Mouse (Mus musculus) intestine, embryonic 16.5 days (tissue): ENCODE measurements around the gene A930002H24Rik. TPM values are rescaled to one million over a fixed set of nuclear protein-coding genes. Genes with fewer than 3 reads are reported as not detected.
"Not testable (repeated sequence)": the region's sequence is repeated elsewhere in the genome, so short reads cannot be mapped to it uniquely, and the experiment has no call there.

Experiments used
- ATAC-seq: fragments of 200-750 bp; cut with Nextera tagmentation; 2 replicates; pipeline ENCODE4 v1.8.0; 2017; ENCODE audit warnings: moderate TSS enrichment, moderate library complexity
- H3K27ac ChIP-seq: fragments of 300-500 bp; sonication (generic); 2 replicates; pipeline ENCODE4 v1.5.1; 2014; ENCODE audit warnings: mild to moderate bottlenecking, low read length
- H3K27me3 ChIP-seq: fragments of 300-500 bp; sonication (generic); replicated peaks from 2 replicates; pipeline ENCODE4 v1.6.1; 2014; ENCODE audit warnings: low read length, control low read depth, mixed read lengths; ENCODE audit not compliant: control insufficient read depth, insufficient read depth
- H3K36me3 ChIP-seq: fragments of 300-500 bp; sonication (generic); 2 replicates; pipeline ENCODE4 v1.6.1; 2014; ENCODE audit warnings: low read length, control low read depth; ENCODE audit not compliant: control insufficient read depth, insufficient read depth
- H3K4me1 ChIP-seq: fragments of 300-500 bp; sonication (generic); 2 replicates; pipeline ENCODE4 v1.6.1; 2014; ENCODE audit warnings: low read length, control low read depth, mixed read lengths; ENCODE audit not compliant: control insufficient read depth, insufficient read depth
- H3K4me2 ChIP-seq: fragments of 300-500 bp; sonication (generic); 2 replicates; pipeline ENCODE4 v1.6.1; 2014; ENCODE audit warnings: low read depth, low read length, control low read depth
- H3K4me3 ChIP-seq: fragments of 300-500 bp; sonication (generic); 2 replicates; pipeline ENCODE4 v1.5.1; 2014; ENCODE audit warnings: mild to moderate bottlenecking, low read length
- H3K9ac ChIP-seq: fragments of 300-500 bp; sonication (generic); 2 replicates; pipeline ENCODE4 v1.6.1; 2014; ENCODE audit warnings: low read depth, low read length
- H3K9me3 ChIP-seq: fragments of 300-500 bp; sonication (generic); 2 replicates; pipeline ENCODE4 v1.6.1; 2016; ENCODE audit warnings: low read length, control low read depth; ENCODE audit not compliant: control insufficient read depth
- WGBS: fragments of 180-500 bp; shearing (Covaris S2); extraction: QIAGEN DNeasy Blood & Tissue Kit; methylation state at CpG from one replicate; pipeline ENCODE4 v1.1.7; 2014; 5-methylcytosine and 5-hydroxymethylcytosine counted together
- polyA plus RNA-seq: library from polyadenylated mRNA; unstranded; fragments of >200 nt; fragmentation: Nextera tagmentation; extraction: Ambion mirVana; gene quantifications from 2 replicates; pipeline ENCODE4 v1.2.1, GENCODE M21; 2015

A930002H24Rik gene
- polyA plus RNA-seq, 1 experiment from 2014 or later: 2.0 TPM

GRCm38 (mm10) chr17:63863012-63863630, 470 bp downstream of the A930002H24Rik start, which contains the start of gene Fer:
Gene Fer, plus strand, starts transcription at chr17:63863062.
- Histone ChIP-seq H3K9ac (peak within 1 kb of the TSS; percentile 91), H3K4me3 (peak within 1 kb of the TSS; percentile 90), H3K9me3 (no peaks in the 10 kb centered on the region), H3K27ac (peak within 1 kb of the TSS; percentile 73), H3K4me1 (peaks cover 11% of the 10 kb centered on the region), H3K27me3 (no peaks in the 10 kb centered on the region), H3K36me3 (no peaks in the 10 kb centered on the region), H3K4me2 (peak within 1 kb of the TSS; percentile 95)
- peak; percentile 62 for ATAC-seq
- under 1% methylated on average over 41 of the region's 41 CpGs for WGBS

- H3K4me2 ChIP-seq: no peak overlapping the region
- H3K27ac ChIP-seq: no peak overlapping the region
- no peaks in the 10 kb centered on the region for H3K36me3 ChIP-seq
- H3K27me3 ChIP-seq: no peaks in the 10 kb centered on the region
- H3K9me3 ChIP-seq: no peaks in the 10 kb centered on the region
- no peak overlapping the region for H3K4me3 ChIP-seq
- no peak for ATAC-seq
- 43% methylated on average over 3 of the region's 3 CpGs for WGBS
- H3K9ac ChIP-seq: no peak overlapping the region
- peaks cover 11% of the 10 kb centered on the region for H3K4me1 ChIP-seq
Measured at GRCm38 (mm10) chr17:63862399-63862798, 1.2 kb downstream of the A930002H24Rik start.

- no peaks in the 10 kb centered on the region for H3K27me3 ChIP-seq
- WGBS: 46% methylated on average over 4 of the region's 4 CpGs
- H3K9ac ChIP-seq: no peak overlapping the region
- ATAC-seq: no peak
- H3K27ac ChIP-seq: no peak overlapping the region
- no peak overlapping the region for H3K4me3 ChIP-seq
- peaks cover 11% of the 10 kb centered on the region for H3K4me1 ChIP-seq
- no peaks in the 10 kb centered on the region for H3K9me3 ChIP-seq
- no peak overlapping the region for H3K4me2 ChIP-seq
- H3K36me3 ChIP-seq: no peaks in the 10 kb centered on the region
Measured at GRCm38 (mm10) chr17:63860988-63861387, 2.6 kb downstream of the A930002H24Rik start.

GRCm38 (mm10) chr17:63857023-63857544, 6.5 kb downstream of the A930002H24Rik start:
- H3K27ac ChIP-seq: no peak overlapping the region
- H3K9me3 ChIP-seq: no peaks in the 10 kb centered on the region
- H3K27me3 ChIP-seq: no peaks in the 10 kb centered on the region
- no peaks in the 10 kb centered on the region for H3K36me3 ChIP-seq
- WGBS: 89% methylated on average over 7 of the region's 7 CpGs
- H3K4me1 ChIP-seq: no peaks in the 10 kb centered on the region
- no peak overlapping the region for H3K4me3 ChIP-seq
- no peak overlapping the region for H3K9ac ChIP-seq
- no peak for ATAC-seq
- H3K4me2 ChIP-seq: no peak overlapping the region

- Histone ChIP-seq H3K4me2 (no peak overlapping the region), H3K27ac (no peak overlapping the region), H3K36me3 (no peaks in the 10 kb centered on the region), H3K4me3 (no peak overlapping the region), H3K4me1 (no peaks in the 10 kb centered on the region), H3K9me3 (no peaks in the 10 kb centered on the region), H3K9ac (no peak overlapping the region), H3K27me3 (no peaks in the 10 kb centered on the region)
- 85% methylated on average over 9 of the region's 9 CpGs for WGBS
- ATAC-seq: 0 out of 2 replicates have a peak, but pooled peaks have one; percentile 1
Measured at GRCm38 (mm10) chr17:63850016-63850415, 13.6 kb downstream of the A930002H24Rik start.

- Histone ChIP-seq H3K9ac (peak overlapping the region; percentile 83), H3K4me2 (peak overlapping the region; percentile 63), H3K27me3 (no peaks in the 10 kb centered on the region), H3K4me3 (peak overlapping the region; percentile 73), H3K4me1 (no peaks in the 10 kb centered on the region), H3K27ac (peak overlapping the region; percentile 71; the same call in 1 of the 2 replicates), H3K9me3 (no peaks in the 10 kb centered on the region), H3K36me3 (no peaks in the 10 kb centered on the region)
- 0% methylated on average over 22 of the region's 22 CpGs for WGBS
- ATAC-seq: peak; percentile 100
Measured at GRCm38 (mm10) chr17:63849566-63849965, 14.0 kb downstream of the A930002H24Rik start.

- WGBS: 2% methylated on average over 6 of the region's 6 CpGs
- peak; percentile 58 for ATAC-seq
- H3K4me1 ChIP-seq: no peaks in the 10 kb centered on the region
- peak overlapping the region; percentile 71; the same call in 1 of the 2 replicates for H3K27ac ChIP-seq
- H3K4me3 ChIP-seq: peak overlapping the region; percentile 73
- no peaks in the 10 kb centered on the region for H3K36me3 ChIP-seq
- H3K9me3 ChIP-seq: no peaks in the 10 kb centered on the region
- H3K9ac ChIP-seq: peak overlapping the region; percentile 83
- H3K4me2 ChIP-seq: peak overlapping the region; percentile 63
- no peaks in the 10 kb centered on the region for H3K27me3 ChIP-seq
Measured at GRCm38 (mm10) chr17:63849151-63849550, 14.4 kb downstream of the A930002H24Rik start.

- not testable (repeated sequence) for H3K27me3 ChIP-seq, H3K9me3 ChIP-seq, H3K4me1 ChIP-seq, ATAC-seq, H3K9ac ChIP-seq, H3K4me3 ChIP-seq, H3K4me2 ChIP-seq, H3K27ac ChIP-seq, H3K36me3 ChIP-seq
- WGBS: 95% methylated on average over 3 of the region's 3 CpGs
Measured at GRCm38 (mm10) chr17:63845766-63846165, 17.8 kb downstream of the A930002H24Rik start.

- H3K9ac ChIP-seq: no peak overlapping the region
- no peak for ATAC-seq
- H3K27ac ChIP-seq: no peak overlapping the region
- H3K4me3 ChIP-seq: no peak overlapping the region
- WGBS: 69% methylated on average over 5 of the region's 5 CpGs
- no peaks in the 10 kb centered on the region for H3K36me3 ChIP-seq
- H3K9me3 ChIP-seq: no peaks in the 10 kb centered on the region
- no peaks in the 10 kb centered on the region for H3K27me3 ChIP-seq
- no peak overlapping the region for H3K4me2 ChIP-seq
- no peaks in the 10 kb centered on the region for H3K4me1 ChIP-seq
Measured at GRCm38 (mm10) chr17:63844936-63845335, 18.7 kb downstream of the A930002H24Rik start.
